Mouse (Mus musculus) gastrocnemius, adult 18-20 months (tissue): ENCODE data around the gene Tiam1. TPM values are rescaled to one million over a fixed set of nuclear protein-coding genes. Genes with fewer than 3 reads are reported as not detected.

Source experiments
- DNase-seq: peaks from one replicate; pipeline ENCODE4 v3.0.0; 2021; ENCODE audit warnings: low spot score
- total RNA-seq, 2 experiments: library from RNA; stranded (reverse); gene quantifications; 2 replicates each; pipeline ENCODE4 v1.2.3; 2021

Tiam1 gene
- total RNA-seq, 2 experiments from 2014 or later = 4.2 to 10.0 TPM

- DNase-seq = no peak
These were observed 972 bp upstream of the Tiam1 start for GRCm38 (mm10) chr16:90144541-90144940.

GRCm38 (mm10) chr16:90143416-90143759, 181 bp downstream of the Tiam1 start:
- DNase-seq = no peak

GRCm38 (mm10) chr16:90142574-90143415, 774 bp downstream of the Tiam1 start:
- no peak for DNase-seq

- peak; percentile 7 for DNase-seq
These were observed 1.4 kb downstream of the Tiam1 start for GRCm38 (mm10) chr16:90142247-90142573.

- no peak for DNase-seq
These were observed 2.0 kb downstream of the Tiam1 start for GRCm38 (mm10) chr16:90141556-90141955.

- no peak for DNase-seq
These were observed 3.0 kb downstream of the Tiam1 start for GRCm38 (mm10) chr16:90140571-90140970.

GRCm38 (mm10) chr16:90139696-90140095, 3.9 kb downstream of the Tiam1 start:
- DNase-seq = no peak

- no peak for DNase-seq
These were observed 5.4 kb downstream of the Tiam1 start for GRCm38 (mm10) chr16:90138151-90138550.

GRCm38 (mm10) chr16:90137175-90137574, 6.4 kb downstream of the Tiam1 start:
- DNase-seq = no peak

- no peak for DNase-seq
These were observed 8.0 kb downstream of the Tiam1 start for GRCm38 (mm10) chr16:90135580-90135979.

GRCm38 (mm10) chr16:90134351-90134750, 9.2 kb downstream of the Tiam1 start:
- no peak for DNase-seq

GRCm38 (mm10) chr16:90132816-90133215, 10.8 kb downstream of the Tiam1 start:
- no peak for DNase-seq

GRCm38 (mm10) chr16:90132331-90132730, 11.2 kb downstream of the Tiam1 start:
- no peak for DNase-seq

- no peak for DNase-seq
These were observed 14.6 kb downstream of the Tiam1 start for GRCm38 (mm10) chr16:90128817-90129587.

GRCm38 (mm10) chr16:90128361-90128760, 15.2 kb downstream of the Tiam1 start:
- DNase-seq = no peak

GRCm38 (mm10) chr16:90125318-90126314, 18.0 kb downstream of the Tiam1 start:
- DNase-seq = no peak

- no peak for DNase-seq
These were observed 20.5 kb downstream of the Tiam1 start for GRCm38 (mm10) chr16:90123091-90123490.

- no peak for DNase-seq
These were observed 21.1 kb downstream of the Tiam1 start for GRCm38 (mm10) chr16:90122439-90122838.

GRCm38 (mm10) chr16:90121799-90122198, 21.8 kb downstream of the Tiam1 start:
- no peak for DNase-seq

GRCm38 (mm10) chr16:90119969-90120368, 23.6 kb downstream of the Tiam1 start:
- DNase-seq = no peak

GRCm38 (mm10) chr16:90116637-90117182, 26.9 kb downstream of the Tiam1 start:
- DNase-seq = no peak
